Mouse (Mus musculus): ENCODE results near the gene Rbm19. TPM values are rescaled to one million over a fixed set of nuclear protein-coding genes. Genes with fewer than 3 reads are reported as not detected.

Rbm19 gene
- polyA plus RNA-seq, 1 experiment from 2014 or later: 21.9 TPM

GRCm38 (mm10) chr5:120167787-120168325, 51.6 kb downstream of the Rbm19 start:
- Histone ChIP-seq H3K36me3 (ENCODE audit: control insufficient read depth, insufficient read depth, low read length) (no peaks in the 10 kb centered on the region), H3K4me3 (ENCODE audit: low read length) (no peak overlapping the region), H3K27me3 (replicated peaks; ENCODE audit: control insufficient read depth, insufficient read depth, low read length) (no peaks in the 10 kb centered on the region), H3K4me1 (ENCODE audit: control insufficient read depth, insufficient read depth, low read depth, low read length) (peaks cover 10% of the 10 kb centered on the region), H3K9me3 (ENCODE audit: control insufficient read depth, low read length) (no peaks in the 10 kb centered on the region), H3K27ac (ENCODE audit: low read depth, low read length) (no peak overlapping the region), H3K9ac (ENCODE audit: low read depth, low read length) (no peak overlapping the region; the same call in 1 of the 2 replicates), H3K4me2 (ENCODE audit: low read length) (no peak overlapping the region)
- 64% methylated on average over 13 of the region's 13 CpGs for WGBS
- no peak for ATAC-seq

GRCm38 (mm10) chr5:120171865-120172728, 55.8 kb downstream of the Rbm19 start:
- Histone ChIP-seq H3K36me3 (ENCODE audit: control insufficient read depth, insufficient read depth, low read length) (no peaks in the 10 kb centered on the region), H3K9ac (ENCODE audit: low read depth, low read length) (no peak overlapping the region), H3K27ac (ENCODE audit: low read depth, low read length) (no peak overlapping the region; the same call in 1 of the 2 replicates), H3K9me3 (ENCODE audit: control insufficient read depth, low read length) (no peaks in the 10 kb centered on the region), H3K4me1 (ENCODE audit: control insufficient read depth, insufficient read depth, low read depth, low read length) (peaks cover 13% of the 10 kb centered on the region), H3K27me3 (replicated peaks; ENCODE audit: control insufficient read depth, insufficient read depth, low read length) (no peaks in the 10 kb centered on the region), H3K4me2 (ENCODE audit: low read length) (no peak overlapping the region), H3K4me3 (ENCODE audit: low read length) (no peak overlapping the region)
- ATAC-seq: no peak
- 47% methylated on average over 18 of the region's 18 CpGs for WGBS

GRCm38 (mm10) chr5:120172729-120173101, 56.5 kb downstream of the Rbm19 start:
- Histone ChIP-seq H3K4me1 (ENCODE audit: control insufficient read depth, insufficient read depth, low read depth, low read length) (peaks cover 13% of the 10 kb centered on the region), H3K27me3 (replicated peaks; ENCODE audit: control insufficient read depth, insufficient read depth, low read length) (no peaks in the 10 kb centered on the region), H3K4me3 (ENCODE audit: low read length) (no peak overlapping the region), H3K27ac (ENCODE audit: low read depth, low read length) (no peak overlapping the region), H3K4me2 (ENCODE audit: low read length) (no peak overlapping the region), H3K36me3 (ENCODE audit: control insufficient read depth, insufficient read depth, low read length) (no peaks in the 10 kb centered on the region), H3K9ac (ENCODE audit: low read depth, low read length) (no peak overlapping the region), H3K9me3 (ENCODE audit: control insufficient read depth, low read length) (no peaks in the 10 kb centered on the region)
- ATAC-seq: no peak
- 64% methylated on average over 8 of the region's 8 CpGs for WGBS

GRCm38 (mm10) chr5:120174317-120174716, 58.1 kb downstream of the Rbm19 start:
- Histone ChIP-seq H3K4me2 (ENCODE audit: low read length) (no peak overlapping the region), H3K27me3 (replicated peaks; ENCODE audit: control insufficient read depth, insufficient read depth, low read length) (no peaks in the 10 kb centered on the region), H3K4me1 (ENCODE audit: control insufficient read depth, insufficient read depth, low read depth, low read length) (peaks cover 13% of the 10 kb centered on the region), H3K36me3 (ENCODE audit: control insufficient read depth, insufficient read depth, low read length) (no peaks in the 10 kb centered on the region), H3K9ac (ENCODE audit: low read depth, low read length) (peak overlapping the region; percentile 51), H3K27ac (ENCODE audit: low read depth, low read length) (peak overlapping the region; percentile 75), H3K9me3 (ENCODE audit: control insufficient read depth, low read length) (no peaks in the 10 kb centered on the region), H3K4me3 (ENCODE audit: low read length) (no peak overlapping the region)
- WGBS: 48% methylated on average over 7 of the region's 7 CpGs
- peak; percentile 81 for ATAC-seq

- H3K4me2 ChIP-seq (ENCODE audit: low read length): no peak overlapping the region
- ATAC-seq: no peak
- no peak overlapping the region for H3K4me3 ChIP-seq (ENCODE audit: low read length)
- no peaks in the 10 kb centered on the region for H3K36me3 ChIP-seq (ENCODE audit: control insufficient read depth, insufficient read depth, low read length)
- H3K9me3 ChIP-seq (ENCODE audit: control insufficient read depth, low read length): no peaks in the 10 kb centered on the region
- H3K27ac ChIP-seq (ENCODE audit: low read depth, low read length): peak overlapping the region; percentile 75
- no peak overlapping the region for H3K9ac ChIP-seq (ENCODE audit: low read depth, low read length)
- WGBS: 93% methylated on average over 8 of the region's 8 CpGs
- peaks cover 15% of the 10 kb centered on the region for H3K4me1 ChIP-seq (ENCODE audit: control insufficient read depth, insufficient read depth, low read depth, low read length)
- H3K27me3 ChIP-seq (replicated peaks; ENCODE audit: control insufficient read depth, insufficient read depth, low read length): no peaks in the 10 kb centered on the region
Measured at GRCm38 (mm10) chr5:120175217-120175616, 59.0 kb downstream of the Rbm19 start.

GRCm38 (mm10) chr5:120176246-120177065, 60.2 kb downstream of the Rbm19 start:
- H3K9me3 ChIP-seq (ENCODE audit: control insufficient read depth, low read length): no peaks in the 10 kb centered on the region
- no peak overlapping the region for H3K27ac ChIP-seq (ENCODE audit: low read depth, low read length)
- no peak overlapping the region for H3K9ac ChIP-seq (ENCODE audit: low read depth, low read length)
- ATAC-seq: no peak
- H3K4me2 ChIP-seq (ENCODE audit: low read length): no peak overlapping the region
- no peak overlapping the region for H3K4me3 ChIP-seq (ENCODE audit: low read length)
- no peaks in the 10 kb centered on the region for H3K27me3 ChIP-seq (replicated peaks; ENCODE audit: control insufficient read depth, insufficient read depth, low read length)
- peaks cover 15% of the 10 kb centered on the region for H3K4me1 ChIP-seq (ENCODE audit: control insufficient read depth, insufficient read depth, low read depth, low read length)
- WGBS: 93% methylated on average over 13 of the region's 13 CpGs
- H3K36me3 ChIP-seq (ENCODE audit: control insufficient read depth, insufficient read depth, low read length): no peaks in the 10 kb centered on the region

- Histone ChIP-seq H3K9me3 (ENCODE audit: control insufficient read depth, low read length) (no peaks in the 10 kb centered on the region), H3K27ac (ENCODE audit: low read depth, low read length) (no peak overlapping the region), H3K4me2 (ENCODE audit: low read length) (no peak overlapping the region), H3K27me3 (replicated peaks; ENCODE audit: control insufficient read depth, insufficient read depth, low read length) (no peaks in the 10 kb centered on the region), H3K4me1 (ENCODE audit: control insufficient read depth, insufficient read depth, low read depth, low read length) (peaks cover 15% of the 10 kb centered on the region), H3K36me3 (ENCODE audit: control insufficient read depth, insufficient read depth, low read length) (no peaks in the 10 kb centered on the region), H3K4me3 (ENCODE audit: low read length) (no peak overlapping the region), H3K9ac (ENCODE audit: low read depth, low read length) (no peak overlapping the region)
- WGBS: 93% methylated on average over 4 of the region's 4 CpGs
- no peak for ATAC-seq
Measured at GRCm38 (mm10) chr5:120177066-120177340, 60.7 kb downstream of the Rbm19 start.

GRCm38 (mm10) chr5:120180102-120180501, 63.8 kb downstream of the Rbm19 start:
- Histone ChIP-seq H3K4me1 (ENCODE audit: control insufficient read depth, insufficient read depth, low read depth, low read length) (peaks cover 14% of the 10 kb centered on the region; the same call in 1 of the 2 replicates), H3K4me2 (ENCODE audit: low read length) (no peak overlapping the region)
- whole genome bisulfite sequencing: 88% methylated on average over 11 of the region's 11 CpGs

GRCm38 (mm10) chr5:120181384-120181783, 65.1 kb downstream of the Rbm19 start:
- Histone ChIP-seq H3K9ac (ENCODE audit: low read depth, low read length) (no peak overlapping the region), H3K27me3 (replicated peaks; ENCODE audit: control insufficient read depth, insufficient read depth, low read length) (no peaks in the 10 kb centered on the region), H3K4me2 (ENCODE audit: low read length) (no peak overlapping the region), H3K36me3 (ENCODE audit: control insufficient read depth, insufficient read depth, low read length) (no peaks in the 10 kb centered on the region), H3K4me3 (ENCODE audit: low read length) (no peak overlapping the region), H3K4me1 (ENCODE audit: control insufficient read depth, insufficient read depth, low read depth, low read length) (peaks cover 12% of the 10 kb centered on the region; the same call in 1 of the 2 replicates), H3K9me3 (ENCODE audit: control insufficient read depth, low read length) (no peaks in the 10 kb centered on the region), H3K27ac (ENCODE audit: low read depth, low read length) (no peak overlapping the region)
- peak; percentile 32; the same call in 1 of the 2 replicates for ATAC-seq
- WGBS: 85% methylated on average over 4 of the region's 4 CpGs

More at GRCm38 (mm10) chr5:120180102-120180501, 63.8 kb downstream of the Rbm19 start:
- H3K27ac ChIP-seq (ENCODE audit: low read depth, low read length): no peak overlapping the region
- no peaks in the 10 kb centered on the region for H3K27me3 ChIP-seq (replicated peaks; ENCODE audit: control insufficient read depth, insufficient read depth, low read length)
- no peak for ATAC-seq
- no peak overlapping the region for H3K4me3 ChIP-seq (ENCODE audit: low read length)
- H3K9ac ChIP-seq (ENCODE audit: low read depth, low read length): no peak overlapping the region
- no peaks in the 10 kb centered on the region for H3K9me3 ChIP-seq (ENCODE audit: control insufficient read depth, low read length)
- H3K36me3 ChIP-seq (ENCODE audit: control insufficient read depth, insufficient read depth, low read length): no peaks in the 10 kb centered on the region

All from hindbrain, embryonic 16.5 days (tissue).